Mouse (Mus musculus) cerebellum, postnatal 25 days (tissue): ENCODE results near the gene Thbs3.
A peak's percentile ranks its signal among the peaks of the same experiment; 100 is the strongest.
"Not testable (repeated sequence)": the region's sequence is repeated elsewhere in the genome, so short reads cannot be mapped to it uniquely, and the experiment has no call there.

Source experiments
- DNase-seq, 2 experiments: peaks; one replicate each; pipeline ENCODE4 v3.0.0; 2021; ENCODE audit warnings: mixed read lengths in 2 of 2

Gene Thbs3

DNA sequence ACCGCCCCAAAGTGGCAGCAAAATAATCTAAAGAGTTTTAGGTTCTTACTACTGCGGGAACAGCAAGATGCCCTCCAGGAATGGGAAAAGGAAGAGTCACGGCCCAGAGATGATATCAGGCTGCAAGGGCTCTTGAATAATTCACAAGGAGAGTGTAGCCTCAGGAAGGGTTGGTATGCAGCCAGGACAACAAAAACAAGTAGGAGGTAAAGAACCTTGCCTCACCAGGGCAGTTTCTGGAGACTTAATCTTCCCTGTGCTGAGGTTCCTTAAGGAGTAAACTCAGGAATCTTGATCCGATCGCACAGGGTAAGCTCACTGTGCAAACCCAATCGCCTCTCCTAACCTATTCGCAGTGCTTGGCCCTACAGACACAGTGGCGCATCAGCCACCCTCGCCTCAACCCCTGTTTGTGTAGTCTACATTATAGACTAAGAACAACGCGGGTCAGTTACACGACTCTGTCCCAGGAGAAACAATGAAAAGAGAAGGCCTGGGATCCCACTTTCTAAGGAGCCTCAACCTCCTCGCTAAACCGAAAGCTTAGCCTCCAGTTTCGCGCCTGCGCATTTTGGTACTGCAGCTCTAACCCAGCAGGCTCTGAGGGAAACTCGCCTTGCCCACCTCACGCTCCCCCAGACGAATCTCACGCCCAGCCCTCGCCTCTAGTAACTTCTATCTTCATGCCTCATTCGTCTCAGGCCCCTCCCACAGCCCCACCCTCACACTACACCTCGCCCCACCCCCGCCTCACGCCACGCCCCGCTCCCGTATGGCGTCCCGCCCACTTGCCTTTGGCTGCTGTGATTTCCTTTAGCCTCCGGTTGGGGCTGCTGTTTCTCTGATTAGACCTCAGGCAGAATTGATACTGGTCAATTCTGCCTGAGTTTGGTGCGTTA, 18.8 kb upstream of the Thbs3 start:
- DNase-seq = peak; percentile 82 to 93

DNA sequence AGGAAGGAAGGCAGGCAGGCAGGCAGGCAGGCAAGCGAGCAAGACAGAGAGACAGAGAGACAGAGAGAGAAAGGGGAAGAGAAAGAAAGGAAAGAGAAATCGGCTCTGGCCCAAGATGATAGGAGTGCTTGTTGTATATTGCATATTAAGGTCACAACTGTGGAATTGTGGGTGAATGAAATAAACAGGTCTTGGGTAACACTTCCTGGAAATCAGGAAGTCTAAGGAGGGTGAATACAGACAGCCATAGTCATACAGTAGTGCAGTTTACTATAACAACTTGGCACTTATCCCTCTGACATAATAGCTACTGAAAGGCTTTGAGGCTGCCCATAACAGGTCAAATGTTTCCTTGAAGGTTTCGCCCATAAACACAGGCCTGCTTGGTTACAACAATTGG, 15.1 kb upstream of the Thbs3 start:
- no peak for DNase-seq

DNA sequence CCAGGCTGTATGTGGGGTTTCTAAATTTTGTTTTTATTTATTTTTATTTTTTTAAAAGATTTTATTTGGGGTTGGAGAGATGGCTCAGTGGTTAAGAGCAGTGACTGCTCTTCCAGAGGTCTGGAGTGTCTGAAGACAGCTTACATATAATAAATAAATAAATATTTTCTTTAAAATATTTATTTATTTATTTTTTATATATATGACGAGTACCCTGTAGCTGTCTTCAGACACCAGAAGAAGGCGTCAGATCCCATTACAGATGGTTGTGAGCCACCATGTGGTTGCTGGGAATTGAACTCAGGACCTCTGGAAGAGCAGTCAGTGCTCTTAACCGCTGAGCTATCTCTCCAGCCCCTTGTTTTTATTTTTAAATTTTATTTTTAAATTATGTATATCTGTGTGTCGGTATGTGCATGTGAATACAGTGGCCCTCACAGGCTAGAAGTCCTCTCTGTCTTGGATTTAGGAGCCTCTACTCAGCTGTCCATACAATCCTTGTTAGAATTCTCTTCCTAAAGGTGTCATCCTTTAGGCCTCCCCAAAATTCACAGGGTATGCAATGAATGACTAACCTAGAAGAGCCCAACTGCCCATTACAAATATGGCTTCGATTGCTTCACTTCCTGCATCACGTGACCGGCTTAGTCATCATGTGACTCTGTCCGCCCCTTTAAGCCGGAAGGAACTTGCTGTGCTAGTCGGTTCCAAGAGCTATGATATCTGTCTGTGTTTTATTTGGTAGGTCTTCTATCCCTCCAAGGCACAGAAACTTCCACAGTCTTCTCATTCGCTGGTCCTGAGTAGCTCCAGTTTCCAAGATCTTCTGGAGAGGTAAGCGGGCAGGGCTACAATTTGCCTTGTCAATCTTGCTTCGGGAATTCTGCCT, 12.5 kb upstream of the Thbs3 start, which contains the start of gene Gba:
Gene Gba, plus strand, starts transcription at position 676 of the 889 bp plus-strand sequence.
- DNase-seq = peak; percentile 89 to 91

DNA sequence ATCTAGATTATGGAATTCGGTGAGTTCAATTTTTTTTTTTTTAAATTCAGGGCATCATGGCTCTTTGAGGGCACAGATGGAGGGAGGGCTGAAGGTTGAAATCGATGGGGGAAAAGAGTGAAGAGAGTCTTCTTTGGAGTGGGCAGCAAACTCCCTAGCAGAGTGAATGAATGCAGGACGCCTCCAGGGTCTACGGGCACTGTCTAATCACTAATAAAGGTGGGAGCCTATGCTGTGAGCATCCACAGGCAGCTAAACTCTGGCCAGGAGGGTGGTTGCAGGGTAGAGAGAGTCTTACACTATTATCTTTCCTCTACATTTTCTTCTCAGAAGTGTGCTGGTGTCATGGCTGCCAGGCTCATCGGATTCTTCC, 11.9 kb upstream of the Thbs3 start:
- DNase-seq = no peak

DNA sequence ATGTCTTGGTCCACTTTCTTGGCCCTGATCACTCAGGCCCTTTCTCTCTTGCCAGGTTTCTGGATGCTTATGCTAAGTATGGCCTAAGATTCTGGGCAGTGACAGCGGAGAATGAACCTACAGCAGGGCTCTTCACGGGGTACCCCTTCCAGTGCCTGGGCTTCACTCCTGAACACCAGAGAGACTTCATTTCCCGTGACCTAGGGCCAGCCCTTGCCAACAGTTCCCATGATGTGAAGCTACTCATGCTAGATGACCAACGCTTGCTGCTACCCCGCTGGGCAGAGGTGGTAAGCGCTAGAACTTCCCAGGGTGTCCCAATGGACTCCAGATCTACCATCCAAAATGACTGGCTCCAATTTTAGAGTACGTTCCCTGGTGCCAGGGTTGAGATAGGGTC, 8.9 kb upstream of the Thbs3 start:
- no peak for DNase-seq

DNA sequence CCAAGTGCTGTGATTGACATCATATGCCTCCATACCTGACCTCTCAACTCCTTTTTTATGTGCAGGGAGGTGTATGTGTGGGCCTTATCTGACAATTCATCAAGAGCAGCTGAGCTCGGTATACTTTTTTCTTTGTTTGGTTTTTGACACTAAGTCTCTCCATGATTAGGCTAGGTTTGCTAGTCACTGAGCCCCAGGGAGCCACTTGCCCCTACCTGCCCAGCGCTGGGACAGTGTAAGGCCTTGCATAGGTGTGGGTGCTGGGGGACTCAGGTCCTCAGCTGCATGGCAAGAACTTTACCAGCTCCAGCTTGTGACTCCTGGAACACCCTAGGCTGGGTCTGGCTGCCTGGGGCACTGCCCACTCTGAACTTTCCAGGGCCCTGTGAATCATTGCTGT, 8.3 kb upstream of the Thbs3 start:
- no peak for DNase-seq

DNA sequence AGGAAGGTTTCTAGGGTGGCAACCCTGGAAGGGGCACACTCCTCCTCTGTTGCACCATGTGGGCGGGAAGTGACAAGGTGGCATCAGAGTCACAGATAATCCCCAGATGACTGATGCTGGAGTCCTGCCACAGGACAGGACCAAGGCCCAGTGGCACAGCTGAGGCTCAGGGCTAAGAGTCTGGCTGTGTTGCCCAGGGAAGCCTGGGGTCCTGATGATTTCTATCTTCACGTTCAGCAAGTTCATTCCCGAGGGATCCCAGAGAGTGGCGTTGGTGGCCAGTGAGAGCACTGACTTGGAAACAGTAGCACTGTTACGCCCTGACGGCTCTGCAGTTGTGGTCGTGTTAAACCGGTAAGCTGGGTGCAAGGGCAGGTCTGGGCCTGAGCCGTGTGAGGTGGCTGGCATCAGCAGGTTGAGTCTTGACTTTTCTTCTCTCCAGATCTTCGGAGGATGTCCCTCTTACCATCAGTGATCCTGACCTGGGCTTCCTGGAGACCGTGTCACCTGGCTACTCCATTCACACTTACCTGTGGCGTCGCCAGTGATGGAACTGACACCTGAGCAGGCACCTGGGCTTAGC, 6.8 kb upstream of the Thbs3 start:
- no peak for DNase-seq

DNA sequence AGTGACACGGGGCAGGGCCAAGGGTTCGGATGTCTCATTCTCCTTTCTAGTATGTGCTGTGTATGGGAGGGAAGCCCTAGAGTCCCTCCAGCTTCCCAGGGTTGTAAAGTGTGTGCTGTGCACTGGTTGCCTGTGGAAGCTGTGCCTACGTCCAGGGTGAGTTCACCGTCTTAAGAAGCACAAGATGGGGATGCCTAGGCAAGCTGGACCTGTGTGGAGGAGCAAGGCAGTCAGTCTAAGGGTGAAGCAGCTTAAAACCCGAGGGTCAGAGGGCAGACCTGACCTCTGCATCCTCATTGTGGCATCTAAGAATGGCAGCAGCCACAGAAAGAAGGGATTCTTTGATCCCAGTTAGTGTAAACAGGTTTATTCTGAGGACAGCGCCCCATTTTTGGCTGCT, 6.2 kb upstream of the Thbs3 start:
- DNase-seq = no peak

DNA sequence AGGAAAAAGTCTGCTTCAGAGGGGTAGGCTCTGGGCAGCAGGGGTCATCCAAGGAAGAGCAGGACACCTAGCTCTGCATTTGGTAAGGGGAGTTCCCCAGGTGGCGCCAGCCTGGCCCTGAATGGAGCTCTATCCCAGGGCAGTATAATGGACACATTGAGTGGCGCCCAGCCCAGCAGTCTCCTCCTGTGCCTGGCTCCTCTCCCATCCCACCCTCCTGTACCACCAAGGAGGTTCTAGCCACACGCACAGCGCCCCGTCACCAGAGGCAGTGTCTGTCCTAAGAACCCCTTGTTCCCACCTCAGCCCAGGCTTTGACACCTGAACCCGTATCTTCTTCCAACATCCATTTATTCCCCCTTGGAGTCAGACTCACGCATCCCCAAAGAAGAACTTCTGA, 5.2 kb upstream of the Thbs3 start:
- no peak for DNase-seq

DNA sequence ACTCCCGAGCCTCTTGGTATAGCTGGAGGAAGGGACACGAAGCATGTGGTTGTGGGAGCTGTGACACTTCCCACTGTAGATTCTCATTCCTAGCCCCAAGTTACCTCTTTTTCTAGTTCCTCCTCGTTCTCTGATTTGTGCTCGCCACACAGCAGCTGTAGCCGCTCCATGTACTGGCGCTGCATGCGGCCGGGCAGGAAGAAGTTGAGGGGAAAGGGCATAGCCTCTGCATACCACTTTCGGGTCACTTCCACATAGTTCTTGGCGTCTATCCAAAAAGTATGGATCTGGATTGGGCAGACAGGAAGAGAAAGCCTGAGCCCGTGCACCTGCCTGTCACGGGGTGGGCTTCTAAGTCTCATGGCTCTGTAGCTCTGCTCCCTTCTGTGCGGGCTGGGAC, 4.8 kb upstream of the Thbs3 start:
- no peak for DNase-seq

DNA sequence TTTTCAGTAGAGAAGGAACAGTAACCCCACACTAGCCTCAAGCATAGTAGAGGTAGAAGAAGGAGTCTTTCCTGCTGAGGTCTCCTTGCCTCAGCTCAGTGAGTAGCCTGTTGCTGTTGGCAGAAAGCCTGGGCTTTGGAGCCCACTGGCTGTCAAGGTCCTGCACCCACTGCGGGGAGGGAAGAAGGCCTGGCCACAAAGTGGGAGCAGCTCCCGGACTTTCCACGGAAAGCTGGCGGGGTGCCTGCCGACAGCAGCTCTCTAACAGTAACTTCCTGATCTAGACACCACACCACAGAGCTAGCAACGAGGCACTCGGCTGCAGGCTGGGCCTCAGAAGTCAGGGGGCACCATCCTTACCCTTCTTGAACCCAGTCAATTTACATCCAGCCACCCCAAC, 4.2 kb upstream of the Thbs3 start:
- DNase-seq = peak in 1 of 2 experiments; percentile 46

DNA sequence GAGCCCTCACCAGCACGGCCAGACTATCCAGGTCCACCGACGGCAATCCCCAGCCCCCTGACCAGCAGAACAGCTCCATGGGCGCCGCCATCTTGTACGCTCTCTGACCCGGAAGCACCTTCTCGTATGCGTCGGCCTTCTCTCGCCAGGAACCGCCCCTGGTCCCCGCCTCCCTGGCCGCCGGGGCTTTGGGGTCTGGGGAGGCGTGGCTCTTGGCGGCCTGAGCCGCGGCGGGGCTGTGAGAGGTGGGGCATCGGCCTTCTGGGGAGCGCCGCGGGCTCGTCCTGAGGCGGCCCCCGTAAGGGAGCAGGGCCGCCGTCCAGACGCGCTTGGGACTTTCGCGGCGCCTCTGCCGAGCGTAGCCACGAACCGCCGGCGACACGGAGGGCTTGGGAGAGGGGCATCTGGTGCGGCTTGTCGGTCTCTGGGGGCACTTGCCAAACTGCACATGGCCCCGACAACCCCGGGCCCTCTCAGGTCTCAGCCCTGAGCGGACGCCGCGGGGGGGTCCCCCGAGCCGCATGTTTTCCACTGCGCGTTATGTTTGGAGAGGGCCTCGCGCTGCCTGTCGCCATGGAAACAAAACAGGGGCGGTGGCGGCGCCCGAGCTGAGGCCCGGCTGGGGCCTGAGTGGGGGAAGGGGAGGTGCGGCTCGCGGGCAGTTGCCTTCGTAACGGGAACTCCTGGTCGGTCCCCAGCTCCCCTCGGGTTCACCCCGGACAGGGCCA, 1.0 kb upstream of the Thbs3 start:
- DNase-seq = peak; percentile 90 to 93

DNA sequence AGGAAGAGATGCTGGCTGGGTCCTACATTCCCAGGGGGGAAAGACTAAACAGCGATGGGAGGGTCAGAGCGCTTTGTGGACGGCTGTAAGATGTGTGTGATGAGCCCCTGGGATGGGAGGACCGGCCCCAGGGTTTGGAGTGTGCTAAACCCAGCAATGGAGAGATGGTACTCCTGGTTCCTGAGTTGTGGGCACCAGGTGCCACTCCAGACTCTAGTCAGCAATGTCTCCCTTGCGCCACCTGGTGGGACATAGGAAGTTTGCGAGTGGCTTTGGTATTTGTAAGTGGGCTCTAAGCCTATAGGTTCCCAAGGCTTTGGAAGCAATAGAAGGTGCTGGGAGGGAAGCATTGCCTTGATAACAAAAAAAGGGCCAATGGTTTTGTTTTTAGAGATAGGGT, 873 bp downstream of the Thbs3 start:
- DNase-seq = peak; percentile 87 to 92

DNA sequence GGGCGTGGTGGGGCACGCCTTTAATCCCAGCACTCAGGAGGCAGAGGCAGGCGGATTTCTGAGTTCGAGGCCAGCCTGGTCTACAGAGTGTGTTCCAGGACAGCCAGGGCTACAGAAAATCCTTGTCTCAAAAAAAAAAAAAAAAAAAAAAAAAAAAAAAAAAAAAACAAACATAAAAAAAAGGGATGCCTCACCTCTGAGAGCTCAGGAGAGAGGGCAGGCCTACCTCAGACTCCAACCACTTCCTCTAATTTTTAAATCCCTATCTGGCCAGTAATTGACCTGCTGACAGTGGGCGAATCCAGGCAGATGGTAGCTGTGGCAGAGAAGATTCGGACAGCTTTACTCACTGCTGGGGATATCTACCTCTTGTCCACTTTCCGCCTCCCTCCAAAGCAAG, 1.4 kb downstream of the Thbs3 start:
- DNase-seq = not testable (repeated sequence)

DNA sequence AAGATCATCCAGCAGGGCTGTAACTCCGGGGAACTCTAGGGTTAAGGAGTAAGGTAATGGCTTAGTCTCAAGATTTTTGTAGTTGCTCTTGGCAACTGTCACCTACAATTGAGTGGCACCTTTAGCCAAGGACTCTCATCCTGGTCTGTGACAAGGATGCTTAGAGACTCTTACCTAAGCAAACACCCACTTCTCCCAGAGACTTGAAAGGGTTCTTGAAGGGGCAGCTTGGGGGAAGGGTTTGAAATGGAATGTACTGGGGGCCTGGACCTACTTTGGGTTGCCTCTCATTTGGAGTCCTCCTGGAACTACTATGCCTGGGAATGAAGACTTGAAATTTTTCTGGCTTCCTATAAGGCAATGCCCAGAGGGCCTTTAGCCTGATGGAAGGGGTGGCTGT, 3.3 kb downstream of the Thbs3 start:
- no peak for DNase-seq

DNA sequence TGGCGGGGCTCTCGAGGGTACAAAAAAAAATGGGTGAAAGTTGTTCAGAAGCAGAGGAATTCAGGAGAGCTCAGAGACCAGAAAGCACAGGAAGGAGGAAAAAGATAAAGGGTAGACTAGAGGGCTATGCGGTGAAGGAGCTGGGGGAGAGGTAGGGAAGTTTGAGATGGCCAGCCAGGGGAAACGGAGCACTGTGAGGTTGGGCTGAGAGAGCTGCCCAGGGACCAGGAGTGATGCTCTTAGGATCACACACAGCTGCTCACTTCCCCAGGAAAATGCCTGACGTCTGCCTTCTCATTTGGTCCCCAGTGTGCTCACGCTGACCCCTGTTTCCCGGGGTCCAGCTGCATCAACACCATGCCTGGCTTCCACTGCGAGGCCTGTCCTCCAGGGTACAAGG, 4.6 kb downstream of the Thbs3 start:
- DNase-seq = no peak

DNA sequence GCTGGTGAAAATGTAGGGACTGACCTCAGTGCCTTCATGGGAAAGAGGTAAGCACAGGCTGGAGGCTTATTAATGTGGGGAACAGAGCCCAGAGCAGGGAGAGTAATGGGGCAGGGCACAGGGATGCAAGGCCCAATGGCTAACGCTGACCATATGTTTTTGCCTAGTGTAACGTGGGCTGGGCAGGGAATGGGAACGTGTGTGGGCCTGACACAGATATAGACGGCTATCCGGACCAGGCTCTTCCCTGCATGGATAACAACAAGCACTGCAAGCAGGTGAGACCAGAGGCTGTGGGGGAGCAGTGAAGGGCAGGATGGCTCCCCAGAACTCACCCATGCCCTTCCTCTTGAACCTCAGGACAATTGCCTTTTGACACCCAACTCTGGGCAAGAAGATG, 6.2 kb downstream of the Thbs3 start:
- no peak for DNase-seq

DNA sequence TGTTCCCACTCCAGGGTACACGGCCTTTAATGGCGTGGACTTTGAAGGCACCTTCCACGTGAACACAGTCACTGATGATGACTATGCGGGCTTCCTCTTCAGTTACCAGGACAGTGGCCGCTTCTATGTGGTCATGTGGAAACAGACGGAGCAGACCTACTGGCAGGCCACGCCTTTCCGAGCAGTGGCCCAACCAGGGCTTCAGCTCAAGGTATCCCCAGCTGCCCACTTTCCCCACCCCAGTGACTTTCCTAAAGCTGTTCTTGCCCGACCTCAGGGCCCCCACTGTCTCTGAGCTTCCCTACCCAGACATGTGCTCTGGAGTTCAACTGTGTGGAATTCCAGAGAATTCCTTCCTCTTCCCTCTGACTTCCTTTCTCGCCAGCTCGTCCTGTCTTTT, 9.8 kb downstream of the Thbs3 start:
- DNase-seq = no peak

DNA sequence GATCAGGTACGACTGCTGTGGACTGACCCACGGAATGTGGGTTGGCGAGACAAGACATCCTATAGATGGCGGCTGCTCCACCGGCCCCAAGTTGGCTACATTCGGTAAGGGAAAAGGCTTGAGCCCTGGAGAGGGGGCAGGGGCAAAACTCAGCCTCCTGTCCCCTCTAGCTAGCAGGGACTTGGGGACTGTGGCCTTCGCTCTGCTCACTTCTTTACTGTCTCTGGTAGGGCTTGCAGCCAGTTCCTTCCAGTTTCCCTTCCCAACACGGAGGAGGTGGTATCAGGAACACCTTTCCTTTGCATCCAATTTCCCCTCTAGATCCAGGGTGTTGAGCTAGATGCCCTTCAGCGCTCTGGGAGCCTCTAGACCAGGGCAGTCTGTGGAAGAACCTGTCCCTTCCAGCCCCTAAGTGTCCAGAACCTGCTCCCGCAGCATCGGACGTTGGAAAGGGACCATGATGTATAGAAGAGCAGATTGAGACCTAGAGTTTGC, 10.4 kb downstream of the Thbs3 start:
- no peak for DNase-seq

DNA sequence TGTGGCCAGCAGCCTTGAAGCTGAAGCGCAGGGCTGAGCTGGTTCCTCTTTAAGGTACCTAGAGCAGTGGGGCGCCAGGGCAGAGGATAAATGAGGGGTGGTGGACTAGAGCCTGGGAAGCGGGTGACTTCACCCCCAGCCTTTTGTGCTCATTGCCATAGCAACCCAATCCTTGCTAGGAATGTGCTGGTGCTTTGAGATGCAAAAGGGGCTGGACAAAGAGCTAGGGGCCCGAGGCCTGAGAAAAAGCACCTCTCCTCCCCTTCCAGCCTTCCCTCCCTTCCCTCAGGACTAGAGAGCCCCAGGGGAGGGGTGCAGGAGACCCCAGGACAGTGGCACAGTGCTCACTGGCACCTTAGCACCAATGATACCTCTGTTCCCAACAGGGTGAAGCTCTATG, 10.9 kb downstream of the Thbs3 start:
- no peak for DNase-seq

DNA sequence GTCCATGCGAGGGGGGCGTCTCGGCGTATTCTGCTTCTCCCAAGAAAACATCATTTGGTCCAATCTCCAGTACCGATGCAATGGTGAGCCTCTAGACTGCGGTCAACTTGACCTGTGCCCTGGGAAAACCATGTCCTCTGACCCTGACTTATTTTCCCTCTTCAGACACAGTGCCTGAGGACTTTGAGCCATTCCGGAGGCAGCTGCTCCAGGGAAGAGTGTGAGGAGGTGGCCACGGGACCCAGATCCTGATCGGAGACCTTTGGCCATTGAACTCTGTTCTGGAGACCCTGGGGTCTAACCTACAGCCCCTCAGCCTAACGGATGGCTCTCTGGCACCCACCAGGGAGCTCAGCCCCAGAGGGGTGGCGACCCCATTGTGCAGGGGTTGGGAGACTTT, 11.4 kb downstream of the Thbs3 start:
- DNase-seq = no peak

DNA sequence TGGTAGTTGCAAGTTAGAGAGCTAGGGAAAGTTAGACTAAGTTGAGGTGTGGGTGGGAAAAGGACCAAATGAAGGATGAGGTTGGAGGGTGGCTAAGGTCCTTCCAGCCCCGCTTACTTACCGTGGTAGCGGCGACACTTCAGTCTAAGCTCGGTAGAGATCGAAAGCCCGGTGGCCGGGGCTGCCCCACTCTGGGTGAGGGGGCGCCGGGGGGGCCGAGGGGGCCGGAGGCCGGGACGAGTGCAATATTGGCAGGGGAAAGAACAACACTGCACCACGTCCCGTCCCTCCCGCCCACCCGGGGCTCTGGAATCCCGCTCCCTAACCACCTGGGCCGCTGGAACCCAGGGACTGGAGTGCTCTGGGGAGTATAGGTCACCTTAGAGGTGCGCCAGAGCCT, 11.9 kb downstream of the Thbs3 start, which contains the start of gene Mtx1:
Gene Mtx1, minus strand, starts transcription at position 189 of the 400 bp plus-strand sequence.
- no peak for DNase-seq
